Mouse (Mus musculus): ENCODE measurements around the gene Ddr2.

Gene Ddr2

GRCm38 (mm10) chr1:170086631-170087030 lies 23.9 kb downstream of the Ddr2 start:
- no peak for DNase-seq (ENCODE audit: low spot score)

GRCm38 (mm10) chr1:170084151-170084796 lies 26.3 kb downstream of the Ddr2 start:
- no peak for DNase-seq (ENCODE audit: low spot score)

- DNase-seq (ENCODE audit: low spot score): no peak
Observed at GRCm38 (mm10) chr1:170080907-170081306, 29.7 kb downstream of the Ddr2 start.

GRCm38 (mm10) chr1:170079465-170079864 lies 31.1 kb downstream of the Ddr2 start:
- no peak for DNase-seq (ENCODE audit: low spot score)

GRCm38 (mm10) chr1:170076339-170076738 lies 34.2 kb downstream of the Ddr2 start:
- DNase-seq (ENCODE audit: low spot score): no peak

GRCm38 (mm10) chr1:170073768-170074167 lies 36.8 kb downstream of the Ddr2 start:
- DNase-seq (ENCODE audit: low spot score): no peak

- no peak for DNase-seq (ENCODE audit: low spot score)
Observed at GRCm38 (mm10) chr1:170069143-170069542, 41.4 kb downstream of the Ddr2 start.

GRCm38 (mm10) chr1:170065931-170066330 lies 44.6 kb downstream of the Ddr2 start:
- DNase-seq (ENCODE audit: low spot score): no peak

GRCm38 (mm10) chr1:170065009-170065408 lies 45.6 kb downstream of the Ddr2 start:
- DNase-seq (ENCODE audit: low spot score): no peak

- DNase-seq (ENCODE audit: low spot score): no peak
Observed at GRCm38 (mm10) chr1:170064083-170064494, 46.5 kb downstream of the Ddr2 start.

GRCm38 (mm10) chr1:170060214-170060613 lies 50.3 kb downstream of the Ddr2 start:
- DNase-seq (ENCODE audit: low spot score): no peak

GRCm38 (mm10) chr1:170059347-170059746 lies 51.2 kb downstream of the Ddr2 start:
- DNase-seq (ENCODE audit: low spot score): no peak

- DNase-seq (ENCODE audit: low spot score): peak; percentile 33
Observed at GRCm38 (mm10) chr1:170058051-170058450, 52.5 kb downstream of the Ddr2 start.

- DNase-seq (ENCODE audit: low spot score): no peak
Observed at GRCm38 (mm10) chr1:170057607-170058006, 53.0 kb downstream of the Ddr2 start.

- DNase-seq (ENCODE audit: low spot score): no peak
Observed at GRCm38 (mm10) chr1:170056921-170057320, 53.6 kb downstream of the Ddr2 start.

- no peak for DNase-seq (ENCODE audit: low spot score)
Observed at GRCm38 (mm10) chr1:170056214-170056613, 54.3 kb downstream of the Ddr2 start.

- no peak for DNase-seq (ENCODE audit: low spot score)
Observed at GRCm38 (mm10) chr1:170052469-170053065, 58.0 kb downstream of the Ddr2 start.

- DNase-seq (ENCODE audit: low spot score): no peak
Observed at GRCm38 (mm10) chr1:170051631-170052177, 58.9 kb downstream of the Ddr2 start.

GRCm38 (mm10) chr1:170048434-170048833 lies 62.1 kb downstream of the Ddr2 start:
- no peak for DNase-seq (ENCODE audit: low spot score)

GRCm38 (mm10) chr1:170044726-170045471 lies 65.7 kb downstream of the Ddr2 start:
- no peak for DNase-seq (ENCODE audit: low spot score)

GRCm38 (mm10) chr1:170043753-170044152 lies 66.8 kb downstream of the Ddr2 start:
- DNase-seq (ENCODE audit: low spot score): no peak

GRCm38 (mm10) chr1:170042996-170043395 lies 67.6 kb downstream of the Ddr2 start:
- no peak for DNase-seq (ENCODE audit: low spot score)

- no peak for DNase-seq (ENCODE audit: low spot score)
Observed at GRCm38 (mm10) chr1:170039402-170039801, 71.2 kb downstream of the Ddr2 start.
